Mouse (Mus musculus) kidney, embryonic 14.5 days (tissue): ENCODE results near the gene Catsperg1. TPM values are rescaled to one million over a fixed set of nuclear protein-coding genes. Genes with fewer than 3 reads are reported as not detected.
A peak's percentile ranks its signal among the peaks of the same experiment; 100 is the strongest.

ENCODE experiments used
- ATAC-seq: fragments of 200-750 bp; cut with Nextera tagmentation; 2 replicates; pipeline ENCODE4 v1.8.0; 2017; ENCODE audit warnings: moderate number of reproducible peaks, mild to moderate bottlenecking, moderate TSS enrichment, moderate library complexity; ENCODE audit not compliant: low FRiP score, low TSS enrichment
- H3K27ac ChIP-seq: fragments of 300-500 bp; sonication (generic); 2 replicates; pipeline ENCODE4 v1.5.1; 2014; ENCODE audit warnings: low read depth, mild to moderate bottlenecking, low read length, moderate library complexity, mixed read lengths
- H3K27me3 ChIP-seq: fragments of 300-500 bp; sonication (generic); 2 replicates; pipeline ENCODE4 v1.6.1; 2014; ENCODE audit warnings: mild to moderate bottlenecking, low read length; ENCODE audit not compliant: control insufficient read depth, insufficient read depth
- H3K36me3 ChIP-seq: fragments of 300-500 bp; sonication (generic); 2 replicates; pipeline ENCODE4 v1.6.1; 2014; ENCODE audit warnings: low read length, mixed read lengths; ENCODE audit not compliant: control insufficient read depth, insufficient read depth
- H3K4me1 ChIP-seq: fragments of 300-500 bp; sonication (generic); 2 replicates; pipeline ENCODE4 v1.6.1; 2014; ENCODE audit warnings: low read length, mixed read lengths; ENCODE audit not compliant: control insufficient read depth, insufficient read depth
- H3K4me2 ChIP-seq: fragments of 300-500 bp; sonication (generic); replicated peaks from 2 replicates; pipeline ENCODE4 v1.6.1; 2014; ENCODE audit warnings: low read depth, mild to moderate bottlenecking, low read length
- H3K4me3 ChIP-seq: fragments of 300-500 bp; sonication (generic); 2 replicates; pipeline ENCODE4 v1.5.1; 2014; ENCODE audit warnings: mild to moderate bottlenecking, low read length
- H3K9ac ChIP-seq: fragments of 300-500 bp; sonication (generic); 2 replicates; pipeline ENCODE4 v1.6.1; 2014; ENCODE audit warnings: low read depth, mild to moderate bottlenecking, low read length, moderate library complexity
- H3K9me3 ChIP-seq: fragments of 300-500 bp; sonication (generic); 2 replicates; pipeline ENCODE4 v1.6.1; 2016; ENCODE audit warnings: low read length; ENCODE audit not compliant: control insufficient read depth
- WGBS: fragments of 180-500 bp; shearing (Covaris S2); extraction: QIAGEN DNeasy Blood & Tissue Kit; methylation state at CpG from one replicate; pipeline ENCODE4 v1.1.7; 2014; 5-methylcytosine and 5-hydroxymethylcytosine counted together
- polyA plus RNA-seq: library from polyadenylated mRNA; unstranded; fragments of >200 nt; fragmentation: Nextera tagmentation; extraction: Ambion mirVana; gene quantifications from 2 replicates; pipeline ENCODE4 v1.2.1, GENCODE M21; 2014

Catsperg1 gene
- polyA plus RNA-seq, 1 experiment from 2014 or later, result 0.97 TPM

DNA sequence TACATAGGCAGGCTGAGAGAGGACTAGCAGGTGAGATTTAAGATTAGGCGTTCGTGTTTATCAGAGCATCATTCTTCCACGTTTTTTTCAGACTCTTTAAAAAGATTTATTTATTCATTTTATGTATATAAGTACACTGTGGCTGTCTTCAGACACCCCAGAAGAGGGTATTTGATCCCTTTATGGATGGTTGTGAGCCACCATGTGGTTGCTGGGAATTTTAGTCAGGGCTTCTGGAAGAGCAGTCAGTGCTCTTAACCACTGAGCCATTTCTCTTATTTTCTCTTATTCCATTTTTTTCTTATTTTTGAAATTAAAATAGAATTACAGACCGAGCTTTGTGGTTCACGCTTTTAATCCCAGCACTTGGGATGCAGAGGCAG lies 33.0 kb downstream of the Catsperg1 start:
- WGBS, result 40% methylated on average over 5 of the region's 5 CpGs
- Histone ChIP-seq H3K36me3 (peaks cover 14% of the 10 kb centered on the region), H3K27ac (no peak overlapping the region; the same call in 1 of the 2 replicates), H3K9me3 (no peaks in the 10 kb centered on the region), H3K4me3 (peak overlapping the region; percentile 86), H3K4me2 (peak overlapping the region; percentile 41), H3K9ac (no peak overlapping the region), H3K27me3 (no peaks in the 10 kb centered on the region), H3K4me1 (peaks cover 10% of the 10 kb centered on the region)
- no peak for ATAC-seq

- Histone ChIP-seq H3K36me3 (peaks cover 20% of the 10 kb centered on the region), H3K4me1 (peaks cover 10% of the 10 kb centered on the region), H3K4me3 (peak within 1 kb of the TSS; percentile 86), H3K9me3 (no peaks in the 10 kb centered on the region), H3K27ac (peak within 1 kb of the TSS; percentile 37; the same call in 1 of the 2 replicates), H3K4me2 (peak within 1 kb of the TSS; percentile 75), H3K27me3 (no peaks in the 10 kb centered on the region), H3K9ac (peak within 1 kb of the TSS; percentile 84)
- ATAC-seq, result peak; percentile 96
- under 1% methylated on average over 62 of the region's 62 CpGs for WGBS
Observed at GRCm38 (mm10) chr7:29180077-29180853, 33.6 kb downstream of the Catsperg1 start, which contains the start of gene Psmd8. TSS of gene Psmd8 (minus strand) at chr7:29180701.

DNA sequence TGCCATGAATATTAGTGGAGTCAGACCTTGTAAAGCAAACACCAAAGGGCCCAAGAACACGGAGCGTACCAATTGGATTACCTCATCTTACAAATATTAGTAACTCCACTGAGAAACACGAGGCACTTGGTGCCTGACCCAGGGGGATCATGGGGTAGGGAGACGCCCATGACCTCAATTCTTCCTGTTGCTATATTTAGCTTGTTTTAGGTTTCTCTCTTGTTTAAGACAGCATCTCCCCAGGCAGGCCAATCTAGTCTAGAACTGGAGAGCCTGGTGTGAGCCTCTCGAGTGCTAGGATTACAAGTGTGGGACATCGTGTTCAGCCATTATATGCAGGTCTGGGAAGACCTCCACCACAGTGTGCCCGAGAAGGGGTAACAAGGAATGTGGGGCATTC lies 34.5 kb downstream of the Catsperg1 start:
- H3K9ac ChIP-seq, result peak overlapping the region; percentile 84; the same call in 1 of the 2 replicates
- H3K4me2 ChIP-seq, result peak overlapping the region; percentile 75
- H3K27me3 ChIP-seq, result 0 out of 2 replicates have a peak, but pooled peaks cover 4% of the 10 kb centered on the region
- ATAC-seq, result no peak
- H3K4me1 ChIP-seq, result peaks cover 10% of the 10 kb centered on the region
- H3K9me3 ChIP-seq, result no peaks in the 10 kb centered on the region
- WGBS, result 46% methylated on average over 7 of the region's 7 CpGs
- no peak overlapping the region for H3K27ac ChIP-seq
- H3K36me3 ChIP-seq, result peaks cover 29% of the 10 kb centered on the region
- peak overlapping the region; percentile 86 for H3K4me3 ChIP-seq

DNA sequence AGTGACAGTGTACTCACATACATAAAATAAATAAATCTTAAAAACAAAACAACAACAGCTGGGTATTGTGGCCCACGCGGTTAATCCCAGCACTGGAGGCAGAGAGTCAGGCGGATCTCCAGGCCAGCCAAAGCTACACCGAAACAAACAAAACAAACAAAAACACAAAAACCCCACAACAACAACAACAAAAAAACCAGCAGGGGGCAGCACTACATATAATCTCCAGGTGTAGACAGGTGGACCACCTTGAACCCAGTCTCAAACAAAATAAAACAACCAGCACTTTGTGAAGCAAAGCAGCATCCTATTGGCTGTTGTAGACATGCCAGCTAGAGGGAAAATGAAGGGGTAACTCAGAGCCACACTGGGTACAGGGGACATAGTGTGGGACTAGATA lies 35.7 kb downstream of the Catsperg1 start:
- WGBS, result 88% methylated on average over 4 of the region's 4 CpGs
- Histone ChIP-seq H3K9me3 (no peaks in the 10 kb centered on the region), H3K4me2 (no peak overlapping the region), H3K4me1 (peaks cover 10% of the 10 kb centered on the region), H3K27me3 (peaks cover 14% of the 10 kb centered on the region), H3K4me3 (no peak overlapping the region), H3K36me3 (peaks cover 39% of the 10 kb centered on the region), H3K27ac (no peak overlapping the region), H3K9ac (no peak overlapping the region)
- ATAC-seq, result no peak

GRCm38 (mm10) chr7:29172390-29173016 lies 41.3 kb downstream of the Catsperg1 start:
- peaks cover 39% of the 10 kb centered on the region for H3K36me3 ChIP-seq
- no peak for ATAC-seq
- H3K27me3 ChIP-seq, result peaks cover 32% of the 10 kb centered on the region
- H3K4me1 ChIP-seq, result peaks cover 28% of the 10 kb centered on the region
- WGBS, result 48% methylated on average over 32 of the region's 32 CpGs
- no peak overlapping the region for H3K27ac ChIP-seq
- H3K4me2 ChIP-seq, result no peak overlapping the region
- no peak overlapping the region for H3K9ac ChIP-seq
- H3K9me3 ChIP-seq, result no peaks in the 10 kb centered on the region
- no peak overlapping the region for H3K4me3 ChIP-seq

DNA sequence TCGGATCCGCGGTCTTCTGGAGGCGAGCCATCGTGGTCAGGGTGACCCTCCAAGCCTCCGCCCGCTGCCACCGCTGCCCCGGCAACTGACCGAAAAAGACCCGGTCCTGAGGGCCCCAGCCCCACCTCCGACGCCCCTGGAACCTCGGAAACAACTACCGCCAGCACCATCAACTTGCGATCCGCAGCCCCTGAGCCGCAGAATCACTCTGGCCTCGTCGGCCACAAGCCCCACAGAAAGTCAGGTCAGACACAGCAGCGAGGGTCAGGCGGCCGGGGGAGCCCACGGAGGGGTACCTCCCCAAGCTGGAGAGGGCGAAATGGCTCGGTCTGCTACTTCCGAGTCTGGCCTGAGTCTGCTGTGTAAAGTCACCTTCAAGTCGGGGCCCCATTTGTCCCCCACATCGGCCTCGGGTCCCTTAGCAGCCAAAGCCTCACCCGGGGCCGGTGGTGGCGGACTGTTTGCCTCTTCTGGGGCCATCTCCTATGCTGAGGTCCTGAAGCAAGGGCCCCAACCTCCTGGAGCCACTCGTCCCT lies 42.2 kb downstream of the Catsperg1 start:
- H3K4me3 ChIP-seq, result peak overlapping the region; percentile 65
- H3K27ac ChIP-seq, result no peak overlapping the region
- no peak for ATAC-seq
- H3K27me3 ChIP-seq, result peaks cover 32% of the 10 kb centered on the region
- H3K4me1 ChIP-seq, result peaks cover 28% of the 10 kb centered on the region
- peak overlapping the region; percentile 42; the same call in 1 of the 2 replicates for H3K9ac ChIP-seq
- 4% methylated on average over 33 of the region's 34 CpGs for WGBS
- H3K9me3 ChIP-seq, result no peaks in the 10 kb centered on the region
- peaks cover 33% of the 10 kb centered on the region for H3K36me3 ChIP-seq
- H3K4me2 ChIP-seq, result peak overlapping the region; percentile 77

- H3K27me3 ChIP-seq, result peaks cover 32% of the 10 kb centered on the region
- no peaks in the 10 kb centered on the region for H3K9me3 ChIP-seq
- H3K4me2 ChIP-seq, result peak overlapping the region; percentile 77
- ATAC-seq, result no peak
- peaks cover 26% of the 10 kb centered on the region for H3K36me3 ChIP-seq
- WGBS, result 2% methylated on average over 43 of the region's 43 CpGs
- peaks cover 28% of the 10 kb centered on the region for H3K4me1 ChIP-seq
- H3K9ac ChIP-seq, result peak overlapping the region; percentile 42; the same call in 1 of the 2 replicates
- H3K4me3 ChIP-seq, result peak overlapping the region; percentile 65
- H3K27ac ChIP-seq, result no peak overlapping the region
Observed at GRCm38 (mm10) chr7:29170755-29171561, 42.9 kb downstream of the Catsperg1 start.

GRCm38 (mm10) chr7:29170066-29170754 lies 43.6 kb downstream of the Catsperg1 start, which contains the start of the genes Ggn and Spred3:
TSS of gene Ggn (plus strand) at chr7:29170210.
TSS of gene Spred3 (minus strand) at chr7:29170411.
- H3K27me3 ChIP-seq, result peaks cover 32% of the 10 kb centered on the region
- H3K4me1 ChIP-seq, result peaks cover 28% of the 10 kb centered on the region
- H3K27ac ChIP-seq, result peak within 1 kb of the TSS; percentile 82
- peaks cover 19% of the 10 kb centered on the region for H3K36me3 ChIP-seq
- peak within 1 kb of the TSS; percentile 66 for H3K9ac ChIP-seq
- H3K4me3 ChIP-seq, result peak within 1 kb of the TSS; percentile 65
- H3K9me3 ChIP-seq, result no peaks in the 10 kb centered on the region
- peak; percentile 78 for ATAC-seq
- WGBS, result 1% methylated on average over 30 of the region's 30 CpGs
- H3K4me2 ChIP-seq, result peak within 1 kb of the TSS; percentile 77
